Mouse (Mus musculus) G1E (cell line): ENCODE data around the gene Rnf146. TPM values are rescaled to one million over a fixed set of nuclear protein-coding genes. Genes with fewer than 3 reads are reported as not detected.

Experiments used
- ATAC-seq: 2 replicates; pipeline ENCODE4 v1.8.0; 2016; ENCODE audit warnings: mild to moderate bottlenecking; ENCODE audit not compliant: insufficient number of reproducible peaks, poor library complexity, low FRiP score, severe bottlenecking; ENCODE audit errors: extremely low read depth
- DNase-seq: peaks from one replicate; pipeline ENCODE4 v3.0.0; 2012; ENCODE audit warnings: low spot score
- H3K27me3 ChIP-seq: 2 replicates; pipeline ENCODE4 v1.6.1; 2012; ENCODE audit warnings: mild to moderate bottlenecking, low read length, inconsistent platforms; ENCODE audit not compliant: insufficient read depth
- H3K36me3 ChIP-seq: replicated peaks from 2 replicates; pipeline ENCODE3; 2012; ENCODE audit warnings: mild to moderate bottlenecking, inconsistent platforms
- H3K4me1 ChIP-seq: 2 replicates; pipeline ENCODE4 v1.6.1; 2012; ENCODE audit warnings: low read depth, low read length, inconsistent platforms, mixed read lengths; ENCODE audit not compliant: insufficient read depth
- H3K4me3 ChIP-seq: 2 replicates; pipeline ENCODE4 v1.5.1; 2012; ENCODE audit warnings: low read depth, mild to moderate bottlenecking, inconsistent platforms, low read length, moderate library complexity, mixed read lengths
- H3K9me3 ChIP-seq: replicated peaks from 2 replicates; pipeline ENCODE4 v1.6.1; 2012; ENCODE audit warnings: inconsistent platforms
- CTCF ChIP-seq: IDR thresholded peaks from 2 replicates; pipeline ENCODE4 v1.5.1; 2012; ENCODE audit warnings: low read depth, low read length, inconsistent platforms, mixed read lengths
- GATA1 ChIP-seq: IDR thresholded peaks from 2 replicates; pipeline ENCODE4 v1.6.1; 2012; ENCODE audit warnings: borderline replicate concordance, low read length, inconsistent platforms, mixed read lengths
- GATA2 ChIP-seq: IDR thresholded peaks from 2 replicates; pipeline ENCODE4 v1.6.1; 2012; ENCODE audit warnings: low read depth, low read length, inconsistent platforms, borderline replicate concordance
- POLR2AphosphoS5 ChIP-seq: IDR thresholded peaks from 2 replicates; pipeline ENCODE4 v1.6.1; 2012; ENCODE audit warnings: low read depth, low read length, inconsistent platforms; ENCODE audit not compliant: insufficient replicate concordance
- polyA plus RNA-seq: library from polyadenylated mRNA; stranded (reverse); fragments of >175 nt; gene quantifications from 2 replicates; pipeline ENCODE4 v1.2.3, GENCODE M21; 2012
- total RNA-seq, 2 experiments: library from RNA; stranded (forward) in 1 of 2; stranded (reverse) in 1 of 2; fragments of 200-1000 nt in 1 of 2; fragments of >200 nt in 1 of 2; fragmentation: Nextera tagmentation in 1 of 2; gene quantifications; 2 replicates each; pipeline ENCODE4 v1.2.3; 2014 to 2017

The Rnf146 gene
- total and polyA plus RNA-seq, 3 experiments, result 7.0 to 63.8 (median 52.1) TPM

DNA sequence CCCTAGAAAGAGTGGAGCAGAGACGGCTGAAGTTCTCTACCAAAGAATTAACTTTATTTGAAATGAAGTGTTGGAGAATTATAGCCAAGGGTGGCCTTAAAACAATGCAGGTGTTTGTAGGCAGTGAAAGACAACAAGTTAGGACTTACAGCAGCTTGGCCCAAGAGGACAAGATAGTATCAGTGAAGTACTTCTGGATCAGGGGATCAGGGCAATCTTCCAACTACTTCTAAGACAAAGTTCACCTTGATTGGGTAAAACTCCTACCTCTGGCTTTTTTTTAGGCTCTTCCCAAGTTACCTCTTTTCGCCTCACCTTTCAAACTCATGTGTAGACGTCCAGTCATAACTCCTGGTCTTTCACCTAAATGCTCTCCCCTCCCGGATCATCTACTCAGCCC, 60.0 kb downstream of the Rnf146 start:
- H3K9me3 ChIP-seq, result no peaks in the 10 kb centered on the region
- H3K27me3 ChIP-seq, result no peaks in the 10 kb centered on the region
- H3K4me1 ChIP-seq, result no peaks in the 10 kb centered on the region
- DNase-seq (no peak), ATAC-seq (no peak)
- no peak overlapping the region for H3K4me3 ChIP-seq
- H3K36me3 ChIP-seq, result peaks cover 22% of the 10 kb centered on the region
- TF ChIP-seq CTCF (no peak), POLR2AphosphoS5 (no peak), GATA2 (no peak), GATA1 (no peak)

Other genes with a start within 250 kb of the Rnf146 start
- gene Soga3, start 218.6 kb downstream of the Rnf146 start, total RNA-seq (2014; fragmentation: Nextera tagmentation), result 2.0 TPM in 2 replicates
- 1.3 and 2.2 TPM in 2 replicates for gene Soga3, start 218.6 kb downstream of the Rnf146 start, total RNA-seq (2017)
- 11.7 and 17.6 TPM in 2 replicates for gene Soga3, start 218.6 kb downstream of the Rnf146 start, polyA plus RNA-seq
- not detected in 2 replicates for gene Gm49353, start 163.5 kb downstream of the Rnf146 start, total RNA-seq (2014; fragmentation: Nextera tagmentation)
- gene Gm49353, start 163.5 kb downstream of the Rnf146 start, total RNA-seq (2017), result not detected in 2 replicates
- not detected in 2 replicates for gene Gm49353, start 163.5 kb downstream of the Rnf146 start, polyA plus RNA-seq
- gene 9330159F19Rik, start 150.8 kb downstream of the Rnf146 start, total RNA-seq (2014; fragmentation: Nextera tagmentation), result 0.58 and 0.68 TPM in 2 replicates
- 0.11 and 0.29 TPM in 2 replicates for gene 9330159F19Rik, start 150.8 kb downstream of the Rnf146 start, total RNA-seq (2017)
- 0.10 TPM in 1 of 2 replicates, not detected in the other for gene 9330159F19Rik, start 150.8 kb downstream of the Rnf146 start, polyA plus RNA-seq
- 39.5 and 41.3 TPM in 2 replicates for gene Echdc1, start 49.3 kb downstream of the Rnf146 start, total RNA-seq (2014; fragmentation: Nextera tagmentation)
- 68.0 and 73.6 TPM in 2 replicates for gene Echdc1, start 49.3 kb downstream of the Rnf146 start, total RNA-seq (2017)
- 2.5 and 3.7 TPM in 2 replicates for gene Echdc1, start 49.3 kb downstream of the Rnf146 start, polyA plus RNA-seq
- gene Rspo3, start 173.4 kb upstream of the Rnf146 start, total RNA-seq (2014; fragmentation: Nextera tagmentation), result 6.5 and 6.7 TPM in 2 replicates
- gene Rspo3, start 173.4 kb upstream of the Rnf146 start, total RNA-seq (2017), result 6.1 and 6.3 TPM in 2 replicates
- gene Rspo3, start 173.4 kb upstream of the Rnf146 start, polyA plus RNA-seq, result 0.75 and 0.79 TPM in 2 replicates